Mouse (Mus musculus) cerebellum, adult 11-12 months (tissue): Measurements from ENCODE around the gene Tnfsf8.

Experiments used
- DNase-seq: peaks from one replicate; pipeline ENCODE4 v3.0.0; 2022

Gene Tnfsf8

GRCm38 (mm10) chr4:63860688-63861540, at the start of gene Tnfsf8:
Gene Tnfsf8 (minus strand): TSS chr4:63861347.
- DNase-seq, result no peak

- no peak for DNase-seq
Measured at GRCm38 (mm10) chr4:63908511-63908910, 47.4 kb upstream of the Tnfsf8 start.

- DNase-seq, result no peak
Measured at GRCm38 (mm10) chr4:63907473-63907872, 46.3 kb upstream of the Tnfsf8 start.

GRCm38 (mm10) chr4:63906050-63906449, 44.9 kb upstream of the Tnfsf8 start:
- no peak for DNase-seq

- DNase-seq, result no peak
Measured at GRCm38 (mm10) chr4:63899081-63899523, 38.0 kb upstream of the Tnfsf8 start.

- DNase-seq, result no peak
Measured at GRCm38 (mm10) chr4:63897152-63897551, 36.0 kb upstream of the Tnfsf8 start.

- no peak for DNase-seq
Measured at GRCm38 (mm10) chr4:63886156-63886555, 25.0 kb upstream of the Tnfsf8 start.

- DNase-seq, result no peak
Measured at GRCm38 (mm10) chr4:63876720-63877119, 15.6 kb upstream of the Tnfsf8 start.

- no peak for DNase-seq
Measured at GRCm38 (mm10) chr4:63875480-63875879, 14.3 kb upstream of the Tnfsf8 start.

GRCm38 (mm10) chr4:63870678-63871077, 9.5 kb upstream of the Tnfsf8 start:
- no peak for DNase-seq

- DNase-seq, result no peak
Measured at GRCm38 (mm10) chr4:63868770-63869169, 7.6 kb upstream of the Tnfsf8 start.

- DNase-seq, result no peak
Measured at GRCm38 (mm10) chr4:63862953-63863352, 1.8 kb upstream of the Tnfsf8 start.

- DNase-seq, result no peak
Measured at GRCm38 (mm10) chr4:63862092-63862697, 1.0 kb upstream of the Tnfsf8 start.

- DNase-seq, result no peak
Measured at GRCm38 (mm10) chr4:63860236-63860635, 911 bp downstream of the Tnfsf8 start.

GRCm38 (mm10) chr4:63859785-63860203, 1.4 kb downstream of the Tnfsf8 start:
- no peak for DNase-seq

- no peak for DNase-seq
Measured at GRCm38 (mm10) chr4:63858646-63859224, 2.4 kb downstream of the Tnfsf8 start.

GRCm38 (mm10) chr4:63856764-63857163, 4.4 kb downstream of the Tnfsf8 start:
- DNase-seq, result no peak

GRCm38 (mm10) chr4:63853782-63854386, 7.3 kb downstream of the Tnfsf8 start:
- DNase-seq, result no peak

- DNase-seq, result no peak
Measured at GRCm38 (mm10) chr4:63850082-63850481, 11.1 kb downstream of the Tnfsf8 start.

- DNase-seq, result peak; percentile 41
Measured at GRCm38 (mm10) chr4:63846881-63847597, 14.1 kb downstream of the Tnfsf8 start.

- no peak for DNase-seq
Measured at GRCm38 (mm10) chr4:63845760-63846159, 15.4 kb downstream of the Tnfsf8 start.

- DNase-seq, result no peak
Measured at GRCm38 (mm10) chr4:63843924-63844323, 17.2 kb downstream of the Tnfsf8 start.

- no peak for DNase-seq
Measured at GRCm38 (mm10) chr4:63842278-63842677, 18.9 kb downstream of the Tnfsf8 start.
